Mouse (Mus musculus): ENCODE measurements around the gene B3gnt8.

Gene B3gnt8

DNA sequence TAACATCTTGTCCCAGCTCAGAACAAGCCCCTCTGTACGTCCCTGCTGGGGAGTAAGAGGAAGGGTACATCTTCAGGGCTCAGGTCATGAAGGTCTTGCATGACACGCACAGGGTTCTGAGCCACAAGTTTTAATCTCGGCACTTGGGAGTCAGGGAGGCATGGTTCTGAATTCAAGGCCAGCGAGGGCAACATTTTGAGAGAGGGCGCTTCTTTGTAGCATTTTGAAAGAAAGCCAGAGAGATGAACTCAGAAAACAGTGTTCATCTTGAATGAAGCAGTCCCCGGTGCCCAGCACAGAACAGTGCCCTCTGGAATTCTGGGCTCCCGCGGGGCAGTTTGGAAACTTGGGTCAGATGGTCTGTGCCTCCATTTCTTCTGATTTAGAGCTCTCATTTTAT is 39.9 kb downstream of the B3gnt8 start:
- DNase-seq, result no peak

DNA sequence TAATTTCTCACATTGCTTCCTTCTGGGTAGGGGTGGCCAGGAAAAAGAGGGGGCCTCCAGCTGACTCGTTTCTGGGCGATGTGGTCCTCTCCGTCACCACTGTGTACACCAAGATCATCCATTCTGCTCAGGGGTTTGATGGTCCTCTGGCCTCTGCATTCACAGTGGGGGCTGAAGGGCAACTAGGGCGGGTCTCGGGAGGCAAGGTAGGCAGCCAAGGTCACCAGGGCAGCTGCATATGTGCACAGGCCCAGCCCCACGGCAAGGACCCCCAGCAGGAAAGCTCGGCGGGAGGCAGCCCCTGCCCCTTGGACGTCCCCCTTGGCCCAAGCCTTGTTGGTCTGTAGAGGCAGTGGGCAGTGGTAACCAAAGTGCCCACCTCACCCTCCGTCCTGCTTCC is 42.7 kb downstream of the B3gnt8 start:
- DNase-seq, result no peak

DNA sequence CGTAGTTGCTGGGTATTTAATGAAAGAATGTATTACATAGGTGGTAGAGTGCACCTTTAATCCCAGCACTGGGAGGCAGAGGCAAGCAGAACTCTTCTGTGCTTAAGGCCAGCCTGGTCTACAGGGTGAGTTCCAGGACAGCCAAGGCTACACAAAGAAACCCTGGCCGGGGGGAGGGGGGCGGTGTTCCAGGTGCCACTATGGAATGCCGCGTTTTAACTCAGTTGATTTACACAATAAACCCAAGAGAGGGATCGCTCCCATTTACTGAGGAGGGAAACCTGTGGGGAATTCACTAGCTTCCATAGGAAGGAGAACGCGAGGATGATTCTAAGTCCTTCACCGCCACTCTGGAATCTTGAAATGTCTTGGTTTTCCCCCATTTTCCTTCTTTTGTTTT is 43.2 kb downstream of the B3gnt8 start:
- DNase-seq, result no peak

DNA sequence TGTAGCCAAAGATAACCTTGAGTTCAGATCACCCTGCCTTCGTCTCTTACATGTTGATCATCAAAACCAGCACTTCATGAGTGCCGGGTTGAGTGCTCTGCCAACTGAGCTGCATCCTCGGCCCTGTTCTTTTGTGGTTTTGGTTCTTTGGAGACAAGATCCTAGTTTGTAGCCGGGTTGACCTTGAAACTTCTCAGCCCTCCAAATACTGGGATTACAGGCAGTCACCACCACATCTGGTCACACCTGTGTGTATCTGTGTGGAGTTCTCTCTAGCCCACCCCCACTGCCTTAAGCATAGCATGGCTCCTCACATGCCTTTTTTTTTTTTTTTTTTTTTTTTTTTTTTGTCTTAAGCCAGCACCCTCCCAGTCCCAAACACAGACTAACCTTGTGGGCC is 43.6 kb downstream of the B3gnt8 start:
- DNase-seq, result no peak

DNA sequence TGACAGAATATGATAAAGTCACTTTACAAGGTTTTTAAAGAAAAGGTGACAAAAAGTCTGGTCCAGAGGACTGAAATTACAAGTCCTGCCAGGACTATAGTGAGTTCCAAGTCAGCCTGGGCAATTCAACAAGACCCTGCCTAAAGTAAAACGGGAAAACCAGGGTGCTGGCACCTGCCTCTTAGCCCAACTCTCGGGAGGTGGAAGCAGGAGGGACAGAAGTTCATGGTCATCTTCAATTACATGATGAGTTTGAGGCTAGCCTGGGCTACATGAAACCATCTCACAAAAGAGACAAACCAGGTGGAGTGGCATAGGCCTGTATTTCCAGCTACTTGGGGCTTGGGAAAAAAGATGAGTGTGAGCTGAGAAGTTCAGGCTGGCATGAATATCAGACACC is 45.2 kb downstream of the B3gnt8 start:
- DNase-seq, result no peak

DNA sequence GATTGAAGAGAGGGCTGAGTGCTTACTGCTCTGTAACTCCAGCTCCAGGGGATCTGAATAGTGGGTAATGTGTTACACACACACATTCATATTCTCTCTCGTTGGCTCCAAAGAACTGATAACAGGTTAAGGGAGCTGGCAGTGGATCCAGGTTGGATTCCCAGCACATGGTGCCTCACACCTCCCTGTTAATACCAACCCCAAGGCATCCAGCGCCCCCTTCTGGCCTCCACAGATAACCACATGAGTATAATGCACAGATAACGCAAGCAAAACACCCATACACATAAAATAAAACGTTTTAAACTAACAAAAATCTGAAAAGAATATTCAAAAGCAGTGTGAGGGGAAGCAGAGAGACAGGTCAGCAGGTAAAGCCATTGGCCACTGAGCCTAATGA is 46.0 kb downstream of the B3gnt8 start:
- no peak for DNase-seq

DNA sequence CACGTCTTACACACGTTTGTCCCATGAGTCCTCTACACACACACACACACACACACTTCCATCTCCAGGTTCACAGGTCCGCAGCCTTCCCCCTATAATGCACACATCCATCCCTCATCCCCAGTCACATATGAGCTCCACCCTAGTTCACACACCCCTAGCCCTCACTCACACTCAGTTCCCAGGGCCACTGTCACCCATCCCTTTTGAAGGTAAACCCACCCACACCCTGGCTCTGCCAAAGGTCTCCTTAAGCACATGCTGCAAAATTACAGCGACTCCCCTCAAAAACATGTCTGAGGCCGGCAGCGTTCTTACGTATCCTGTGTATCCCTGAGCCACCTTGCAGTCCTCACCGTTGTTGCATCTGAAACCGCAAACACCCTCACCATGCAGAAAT is 47.8 kb downstream of the B3gnt8 start:
- no peak for DNase-seq

DNA sequence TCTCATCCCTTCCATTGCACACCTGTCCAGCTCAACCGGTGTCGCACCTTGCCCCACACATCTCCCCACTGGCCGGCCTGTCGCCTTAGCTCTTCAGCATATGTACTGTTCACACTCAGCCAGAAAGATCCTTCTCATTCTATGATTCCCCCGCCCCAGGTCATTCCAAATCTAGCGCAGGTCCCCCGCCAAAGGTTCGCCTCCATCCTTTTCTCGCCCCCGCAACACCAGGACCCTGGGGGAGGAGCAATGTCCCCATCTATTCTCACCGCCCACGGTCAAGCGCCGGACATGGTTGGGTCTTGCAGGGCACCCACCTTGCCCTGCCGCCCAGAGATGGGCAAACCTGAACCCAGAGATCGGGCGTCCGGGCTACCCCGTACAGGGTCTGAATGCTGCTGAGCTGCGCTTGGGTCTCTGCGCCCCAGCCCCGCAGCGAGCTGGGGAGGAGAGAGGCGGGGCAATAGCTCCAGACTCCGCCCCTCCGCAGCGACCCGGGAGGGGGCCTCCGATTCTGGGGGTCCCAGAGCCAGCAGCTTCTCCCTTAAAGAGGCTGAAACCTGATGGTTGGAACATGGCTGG is 48.4 kb downstream of the B3gnt8 start, which contains the start of gene Tmem91:
Gene Tmem91, minus strand, starts transcription at position 448 of the 582 bp plus-strand sequence.
- DNase-seq, result no peak

DNA sequence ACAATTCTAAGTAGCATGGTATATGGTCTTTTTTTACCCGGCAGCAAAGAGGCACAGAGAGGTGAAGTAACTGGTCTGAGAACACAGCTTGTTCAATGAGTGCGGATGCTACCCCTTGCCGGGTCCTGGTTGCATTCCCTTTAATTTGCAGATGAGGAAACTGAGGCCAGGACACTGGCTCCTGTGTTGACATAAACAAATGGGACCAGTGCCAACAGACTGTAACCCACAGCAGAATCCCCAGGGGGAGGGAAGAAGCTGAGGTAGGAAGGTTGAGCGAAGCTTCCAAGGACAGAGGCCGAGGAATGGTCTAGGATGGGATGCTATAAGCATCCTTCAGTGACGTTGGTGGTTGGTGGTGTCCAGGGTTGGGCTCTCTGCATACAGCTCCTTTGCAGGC is 49.0 kb downstream of the B3gnt8 start:
- DNase-seq, result no peak

DNA sequence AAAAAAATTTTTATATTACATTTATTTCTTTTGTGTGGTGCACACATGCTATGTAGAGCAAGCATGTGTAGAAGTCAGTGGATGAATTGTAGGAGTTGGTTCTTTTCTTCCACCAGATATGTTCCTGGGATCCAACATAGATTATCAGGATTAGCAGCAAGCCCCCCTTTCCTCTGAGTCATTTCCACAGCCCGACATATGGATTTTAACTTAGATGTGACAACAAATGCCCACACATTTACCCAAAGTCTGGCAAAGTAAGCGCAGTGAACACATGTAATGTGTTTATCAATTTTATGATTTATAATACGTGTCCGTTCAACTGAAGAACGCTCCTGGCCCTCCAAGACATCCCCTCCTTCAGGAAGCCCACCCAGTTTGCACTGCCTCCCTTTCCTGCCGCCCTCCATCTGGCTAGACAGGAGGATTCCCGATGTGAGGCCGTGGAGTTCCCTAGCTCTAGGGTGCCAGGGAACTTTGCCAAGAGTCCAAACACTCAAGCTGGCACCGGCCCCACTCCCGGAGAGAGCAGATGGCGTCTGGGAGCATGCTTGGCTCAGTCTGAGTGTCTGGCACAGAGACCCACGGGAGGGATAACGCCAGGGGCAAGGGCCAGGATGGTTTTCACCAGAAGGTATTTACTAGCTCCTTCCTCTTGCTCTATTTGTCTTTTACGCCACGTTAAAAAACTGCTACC is 49.8 kb downstream of the B3gnt8 start:
- DNase-seq, result peak; percentile 90

DNA sequence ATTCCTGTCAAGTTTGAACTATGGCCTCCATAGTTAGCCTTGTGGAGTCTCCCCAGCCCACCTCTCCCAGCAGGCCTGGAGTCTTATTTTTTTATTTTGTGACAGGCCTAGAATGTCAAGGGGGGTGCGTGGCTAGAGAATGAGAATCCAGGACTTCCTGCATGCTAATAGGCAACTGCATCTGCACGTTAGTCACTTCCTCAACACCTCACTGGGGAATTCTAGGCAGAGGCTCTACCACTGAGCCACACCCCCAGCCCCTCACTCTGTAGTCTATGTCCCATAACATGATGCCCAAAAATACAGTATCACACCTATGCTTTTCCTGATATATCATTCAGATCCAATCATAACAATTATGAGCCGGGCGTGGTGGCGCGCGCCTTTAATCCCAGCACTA is 50.6 kb downstream of the B3gnt8 start:
- DNase-seq, result no peak

DNA sequence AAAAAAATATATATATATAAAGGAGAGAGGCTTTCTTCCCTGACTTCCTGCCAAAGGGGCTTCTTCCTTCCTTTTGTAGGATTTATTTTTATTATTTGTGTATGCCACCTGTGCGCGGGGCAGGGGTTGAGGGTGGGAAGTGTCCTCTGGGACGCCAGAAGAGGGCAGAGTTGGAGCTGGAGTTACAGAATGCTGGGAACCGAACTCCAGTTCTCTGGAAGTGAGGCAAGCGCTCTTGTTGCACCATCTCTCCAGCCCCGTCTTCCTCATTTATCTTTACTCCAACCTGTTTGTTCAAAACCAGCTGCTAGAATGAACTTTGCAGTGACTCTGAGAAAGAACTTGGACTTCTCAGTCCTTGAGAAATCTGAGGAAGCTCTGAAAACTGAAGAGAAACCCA is 53.5 kb downstream of the B3gnt8 start:
- DNase-seq, result no peak

DNA sequence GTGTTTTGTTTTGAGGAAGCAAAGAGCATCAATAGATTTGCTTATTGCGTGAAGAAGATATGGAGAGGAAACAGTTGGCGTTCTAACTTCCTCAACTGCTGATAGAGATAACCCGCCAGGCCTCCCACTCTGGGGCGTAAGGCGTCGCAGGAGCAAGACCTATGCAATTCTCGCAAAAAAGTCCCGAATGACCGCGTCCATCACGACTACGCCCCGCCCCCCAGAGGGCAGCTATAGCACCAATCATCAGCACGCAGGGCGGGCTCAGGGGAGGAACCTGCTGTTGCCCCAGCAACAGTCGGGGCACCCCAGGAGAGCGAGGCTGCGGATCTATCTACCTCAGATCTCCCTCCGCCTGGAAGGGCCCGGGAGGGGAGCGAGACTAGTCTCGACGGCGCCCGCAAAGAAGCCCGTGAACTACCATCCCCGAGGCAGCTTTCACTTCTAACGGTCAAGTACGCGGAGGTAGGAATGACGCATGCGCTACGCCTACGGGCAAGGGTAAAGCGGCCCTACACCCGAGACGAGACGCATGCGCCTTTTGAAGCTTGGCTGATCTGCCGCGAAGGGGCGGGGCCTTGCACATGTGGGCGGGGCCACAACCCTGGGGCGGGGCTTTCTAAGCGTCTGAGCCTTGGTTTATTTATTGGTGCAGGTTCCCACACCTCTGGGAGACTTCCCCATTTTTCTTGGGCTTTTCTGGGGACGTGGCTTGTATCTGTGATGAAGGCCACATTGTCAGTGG is 54.2 kb downstream of the B3gnt8 start, which contains the start of gene B9d2:
Gene B9d2, plus strand, starts transcription at position 267 of the 745 bp plus-strand sequence.
- DNase-seq, result peak; percentile 92

DNA sequence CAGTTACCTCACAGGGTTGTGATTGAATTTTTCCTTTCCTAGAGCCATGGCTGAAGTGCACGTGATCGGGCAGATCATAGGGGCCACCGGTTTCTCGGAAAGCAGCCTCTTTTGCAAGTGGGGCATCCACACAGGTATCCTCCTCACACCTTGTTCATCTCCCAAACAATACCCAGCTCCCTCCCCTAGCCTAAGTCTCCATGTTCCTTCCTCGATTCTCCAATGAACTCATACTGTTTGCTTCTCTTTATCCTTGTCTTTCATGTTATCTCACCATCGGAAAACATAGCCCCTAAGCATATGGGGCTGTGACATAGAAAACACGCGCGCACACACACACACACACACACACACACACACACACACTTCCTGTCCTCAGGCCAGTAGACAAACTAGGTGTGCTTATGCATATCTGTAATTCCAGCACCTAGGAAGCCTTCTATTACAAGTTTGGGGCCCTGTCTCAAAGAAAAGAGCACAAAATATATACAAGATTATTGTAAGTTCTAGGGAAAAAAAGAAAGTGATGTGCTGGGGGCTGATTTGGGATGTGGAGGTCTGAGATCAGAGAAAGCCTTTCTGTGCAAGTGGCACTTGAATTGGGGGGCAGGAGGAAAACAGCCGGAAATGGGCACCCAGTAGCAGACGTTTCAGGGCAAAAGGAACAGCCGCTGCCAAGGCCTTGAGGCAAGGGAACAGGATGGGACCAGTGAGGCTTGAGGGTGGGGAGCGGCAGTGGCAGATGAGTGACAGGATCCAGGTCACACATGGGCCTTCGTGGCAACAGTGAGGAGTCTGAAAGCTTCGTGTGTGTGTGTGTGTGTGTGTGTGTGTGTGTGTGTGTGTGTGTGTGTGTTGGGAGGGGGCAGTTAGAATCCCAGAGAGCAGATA is 55.1 kb downstream of the B3gnt8 start:
- no peak for DNase-seq

DNA sequence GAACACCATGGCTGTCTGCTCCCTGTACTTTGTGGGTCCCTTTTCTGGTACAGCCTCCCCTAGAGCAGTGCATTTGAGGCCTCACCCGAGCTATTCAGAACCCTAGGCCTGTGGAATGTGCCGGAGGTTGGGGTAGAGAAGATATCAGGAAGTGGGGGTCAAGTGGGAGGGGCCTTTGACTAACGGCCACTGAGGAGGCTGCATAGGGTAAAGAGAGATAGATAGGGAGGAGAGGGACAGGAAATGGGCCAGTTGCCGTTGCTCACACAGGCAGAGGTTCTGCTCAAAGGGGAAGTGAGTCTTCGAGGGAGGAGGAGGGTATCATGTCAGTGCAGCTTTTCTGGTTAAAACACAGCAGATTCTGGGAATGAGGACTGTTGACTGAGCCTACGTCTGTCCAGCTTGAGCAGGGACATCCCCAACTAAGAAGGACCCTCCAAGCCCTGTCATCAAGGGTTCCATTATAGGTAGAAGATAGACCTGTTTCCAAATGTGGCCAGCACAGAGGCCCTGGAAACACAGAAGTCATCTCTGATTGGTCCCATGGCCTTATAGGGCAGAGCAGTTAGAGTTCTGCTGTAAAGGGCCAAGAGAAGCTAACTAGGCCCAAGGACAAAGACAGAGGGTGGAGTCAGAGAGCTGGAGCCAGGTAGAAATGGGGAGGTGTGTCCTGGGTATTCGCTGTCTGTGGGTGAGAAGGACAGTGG is 57.2 kb downstream of the B3gnt8 start:
- no peak for DNase-seq

DNA sequence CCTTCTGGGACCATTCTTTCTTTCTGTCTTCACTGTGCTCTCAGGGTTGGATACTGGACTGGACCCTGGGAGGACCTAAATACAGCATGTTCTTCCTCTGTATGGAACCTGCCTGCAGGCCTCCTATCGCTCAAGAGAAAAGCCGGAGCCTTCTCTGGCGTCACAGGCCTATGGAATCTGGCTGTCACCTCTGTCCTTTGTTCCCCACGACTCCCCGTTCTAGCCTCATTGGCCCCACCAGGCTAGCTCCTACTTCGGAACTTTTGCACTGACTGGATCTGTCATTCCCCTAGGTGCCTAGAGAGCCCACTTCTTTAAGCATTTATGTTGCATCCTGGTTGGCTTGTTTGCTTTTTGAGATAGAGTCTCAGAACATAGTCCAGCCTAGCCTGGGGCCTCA is 58.2 kb downstream of the B3gnt8 start:
- DNase-seq, result no peak

Data from right cerebral cortex, postnatal 25 days (tissue).